Mouse (Mus musculus) kidney, adult 18-20 months (tissue): ENCODE measurements at regions not wholly inside any gene's neighbourhood (a gene's known extent, or its start where the extent isn't known, plus 50 kb on each side); places are given as distances from the start of the nearest gene placed in this dataset.
"Not testable (repeated sequence)": the region's sequence is repeated elsewhere in the genome, so short reads cannot be mapped to it uniquely, and the experiment has no call there.

ENCODE experiments used
- DNase-seq: peaks from one replicate; pipeline ENCODE4 v3.0.0; 2021

DNA sequence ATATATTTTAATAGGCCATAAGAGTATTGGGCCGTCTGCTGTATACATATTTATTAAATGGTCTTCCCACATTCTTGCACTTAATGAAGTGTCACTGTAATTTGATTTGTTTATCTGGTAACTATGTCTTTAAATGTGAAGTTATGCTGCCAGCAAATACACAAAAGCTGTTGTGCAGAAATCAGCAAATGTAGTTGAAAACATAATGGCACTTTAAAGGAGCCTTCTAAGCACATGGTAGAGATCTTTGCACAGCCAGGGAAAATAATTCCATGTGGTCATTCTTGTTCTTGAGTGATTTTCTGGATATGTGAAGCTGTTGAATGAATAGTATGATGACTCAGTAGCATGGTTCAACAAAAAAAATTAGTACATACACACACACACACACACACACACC, 164.4 kb upstream of the Meox2 start:
- no peak for DNase-seq

DNA sequence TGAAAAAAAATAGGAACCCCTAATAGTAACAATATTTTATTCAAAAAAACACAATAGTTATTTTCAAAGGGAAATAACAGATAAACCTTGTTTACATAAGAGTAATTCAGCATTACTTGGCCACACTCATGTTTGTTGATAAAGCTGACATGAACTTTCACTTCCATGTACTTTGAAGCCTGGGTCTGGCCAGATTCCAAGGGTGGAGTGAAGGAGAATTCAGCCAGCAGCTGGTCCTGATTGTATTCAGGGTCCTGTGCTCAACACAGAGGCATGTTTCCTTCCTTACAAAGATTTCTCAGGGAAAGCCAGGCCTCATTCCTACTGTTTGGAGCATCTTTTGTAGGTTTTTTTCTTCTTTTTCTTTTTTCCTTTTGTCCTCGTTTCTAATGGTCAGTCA, 162.4 kb upstream of the Meox2 start:
- peak; percentile 36 for DNase-seq

DNA sequence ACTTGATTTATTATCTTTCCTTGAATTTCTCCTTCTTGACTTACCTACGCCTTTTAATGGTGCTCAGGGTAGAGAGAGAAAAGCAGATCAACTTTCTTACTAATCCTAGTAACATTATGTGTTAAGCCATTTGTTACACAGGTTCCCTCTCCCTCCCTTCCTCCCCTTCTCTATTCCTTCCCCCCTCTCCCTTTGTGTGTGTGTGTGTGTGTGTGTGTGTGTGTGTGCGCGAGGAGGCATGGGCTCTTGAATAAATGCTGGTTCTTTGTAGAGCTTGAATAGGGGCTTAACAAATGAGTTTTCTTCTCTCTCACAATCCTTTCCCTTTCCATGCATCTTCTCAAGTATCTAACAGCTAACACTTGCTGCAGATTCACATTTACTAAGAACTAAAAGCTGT, 160.4 kb upstream of the Meox2 start:
- no peak for DNase-seq

DNA sequence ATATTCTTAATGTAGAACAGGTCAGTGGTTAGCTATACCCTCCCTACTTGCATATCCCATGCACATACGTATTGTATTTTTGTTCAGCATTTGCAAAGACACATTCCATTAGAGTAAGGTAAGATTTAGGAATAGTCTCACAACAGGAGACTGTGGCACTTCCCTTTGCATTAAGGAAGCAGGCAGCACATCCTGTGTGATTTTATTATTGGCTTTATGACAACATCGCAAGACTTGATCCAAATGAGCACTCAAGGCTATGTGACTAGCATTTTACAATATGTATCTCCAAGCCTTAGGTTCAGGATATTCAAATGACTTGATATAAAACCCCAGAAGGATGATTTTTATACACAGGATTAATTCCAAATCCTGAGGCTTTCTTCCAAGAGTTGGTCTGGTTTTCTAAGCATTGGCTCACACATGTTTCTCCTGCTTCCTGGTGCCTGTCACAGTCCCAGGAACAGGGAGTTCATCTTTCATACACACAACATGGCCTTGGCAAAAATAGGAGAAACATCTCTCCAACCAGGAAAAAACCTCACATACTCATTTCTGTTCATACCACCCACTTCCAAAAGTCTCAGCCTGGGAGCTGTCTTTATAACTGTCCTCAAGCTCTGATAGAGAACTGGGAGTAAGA, 159.1 kb upstream of the Meox2 start:
- DNase-seq, result no peak

DNA sequence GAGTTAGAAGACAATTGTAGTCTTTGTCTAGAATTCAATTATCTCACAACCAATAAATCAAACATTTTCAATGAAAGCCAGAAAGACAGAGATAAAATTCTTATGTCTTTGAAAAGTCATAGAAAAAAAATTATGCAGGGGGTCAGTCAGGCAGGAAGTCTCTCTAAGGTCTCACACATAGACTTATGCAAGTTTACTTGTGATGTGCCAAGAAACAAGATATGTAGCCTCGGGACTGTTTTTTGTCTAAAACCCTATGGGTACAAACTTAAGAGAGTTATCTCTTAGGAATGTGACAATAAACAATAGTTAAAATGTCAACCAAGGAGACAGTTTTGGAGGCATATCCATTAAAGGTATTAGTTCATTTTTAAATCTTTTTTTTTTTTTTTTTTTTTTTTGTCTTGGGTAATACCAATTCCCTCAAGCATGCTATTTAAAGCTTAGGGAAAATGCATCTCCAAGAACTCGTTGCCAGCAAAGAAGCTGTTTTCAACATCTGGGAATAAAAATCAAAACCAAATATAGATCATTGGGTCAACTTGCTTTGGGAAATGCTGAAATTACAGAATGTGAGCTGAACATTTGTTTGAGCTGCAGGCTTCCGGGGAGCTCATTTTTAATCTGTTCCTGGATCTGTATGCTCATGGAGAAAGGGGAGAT, 133.8 kb upstream of the Meox2 start:
- DNase-seq, result no peak

DNA sequence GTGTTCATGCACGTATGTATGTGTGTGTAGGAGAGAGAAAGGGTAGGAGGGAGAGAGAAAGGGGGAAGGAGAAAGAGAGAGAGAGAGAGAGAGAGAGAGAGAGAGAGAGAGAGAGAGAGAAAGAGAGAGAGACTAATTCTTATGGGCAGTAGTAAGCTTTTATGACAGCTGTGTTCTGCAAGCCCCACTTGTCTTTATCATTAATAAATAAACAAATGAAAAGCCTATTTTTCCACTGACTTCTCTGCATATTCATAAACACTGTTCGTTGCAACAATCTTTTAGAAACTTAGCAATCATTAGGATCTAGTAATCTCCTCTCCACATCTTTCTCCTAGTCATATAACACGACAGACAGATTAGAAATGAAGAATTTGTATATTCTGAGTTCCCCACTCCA, 131.2 kb upstream of the Meox2 start:
- DNase-seq, result no peak

DNA sequence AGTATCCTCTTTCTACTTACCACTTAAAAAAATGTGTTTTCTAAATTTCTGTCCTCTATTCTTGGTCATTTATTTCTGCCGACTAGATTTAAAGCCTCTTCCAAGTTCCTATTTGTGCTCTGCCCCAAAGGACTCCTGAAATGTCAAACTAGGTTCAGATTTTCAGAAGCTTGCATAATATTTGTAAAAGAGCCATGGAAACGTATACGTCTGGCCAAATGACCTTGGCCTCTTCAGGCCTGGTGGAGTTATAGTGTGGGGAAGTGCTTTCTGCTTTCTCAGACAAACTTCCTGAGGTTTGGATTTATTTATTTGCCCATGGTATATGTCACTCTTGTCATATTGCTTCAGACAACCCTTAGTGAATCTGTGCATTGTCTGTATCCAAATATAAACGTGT, 117.2 kb upstream of the Meox2 start:
- DNase-seq, result no peak

DNA sequence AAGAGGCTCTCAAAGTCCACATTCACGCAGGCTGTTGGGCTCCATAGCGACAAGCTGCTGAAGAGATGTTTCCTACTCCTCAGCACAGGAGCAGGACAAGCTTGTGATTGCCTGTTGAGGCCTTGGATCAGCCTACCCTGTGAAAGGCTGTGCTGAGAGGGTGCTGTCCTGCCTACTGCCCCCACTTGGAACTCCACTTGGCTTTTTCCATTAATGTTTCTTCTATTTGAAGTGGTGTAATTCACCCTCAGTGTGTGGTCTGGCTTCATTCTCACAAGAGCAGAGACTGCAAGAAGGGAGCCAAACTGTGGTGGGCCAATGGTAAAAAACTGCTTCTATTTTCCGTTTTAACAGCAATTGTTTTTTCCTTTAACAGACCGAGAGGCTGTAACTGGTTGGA, 116.4 kb upstream of the Meox2 start:
- no peak for DNase-seq

DNA sequence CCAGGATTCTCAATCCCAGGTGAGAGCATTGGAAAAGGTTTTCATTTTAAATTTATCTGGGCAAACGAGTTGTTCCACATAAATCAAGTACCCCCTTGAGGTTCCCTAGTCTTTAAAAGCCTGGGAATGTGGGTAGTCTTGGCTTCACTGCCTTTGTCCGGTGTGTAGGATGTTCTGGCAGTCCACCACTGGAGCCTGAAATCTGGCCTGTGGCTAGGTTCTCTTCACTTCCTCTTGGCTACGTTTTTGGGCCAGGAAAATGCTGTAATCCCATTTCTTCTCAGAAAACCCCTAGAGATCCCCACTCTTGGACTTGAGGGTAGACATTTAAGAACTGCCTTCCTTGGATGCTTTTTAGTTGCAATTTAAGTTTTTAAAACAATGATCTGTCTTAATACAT, 106.9 kb upstream of the Meox2 start:
- DNase-seq, result no peak

DNA sequence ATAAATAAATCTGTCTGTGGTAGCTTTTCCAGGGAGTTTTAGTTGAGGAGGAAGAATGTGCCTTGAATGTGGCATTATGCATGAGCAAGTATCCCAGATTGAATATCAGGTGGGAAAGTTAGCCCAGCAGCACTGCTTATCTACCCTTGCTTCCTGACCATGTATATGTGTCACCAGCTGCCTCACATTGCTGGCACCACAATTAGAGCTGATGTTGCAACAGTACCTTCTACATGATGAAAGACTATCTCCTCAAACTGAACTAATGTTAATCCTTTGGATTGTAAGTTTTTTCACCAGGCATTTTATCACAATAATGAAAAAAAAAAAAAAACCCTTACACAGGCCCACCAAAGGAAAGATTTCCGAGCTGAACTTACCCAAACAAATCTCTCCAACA, 103.1 kb upstream of the Meox2 start:
- no peak for DNase-seq

DNA sequence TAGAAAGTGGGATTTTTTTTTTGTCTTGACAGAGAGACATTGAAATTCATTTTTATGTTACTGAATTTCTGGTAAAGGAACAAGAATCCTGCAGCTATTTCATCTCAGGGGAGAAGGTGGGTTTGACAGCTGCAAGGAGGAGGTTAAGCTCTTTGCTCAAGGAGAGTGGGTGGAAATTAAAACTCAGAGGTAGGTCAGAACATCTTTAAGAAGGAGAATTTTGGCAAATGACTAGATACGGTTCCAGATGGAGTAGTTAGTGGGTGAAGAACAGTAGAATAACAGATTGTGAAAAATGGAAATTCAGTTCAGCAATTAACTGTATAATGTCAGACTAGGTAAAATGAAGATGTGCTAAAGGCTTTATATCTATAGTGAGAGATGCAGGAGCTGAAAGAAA, 98.0 kb upstream of the Meox2 start:
- no peak for DNase-seq

DNA sequence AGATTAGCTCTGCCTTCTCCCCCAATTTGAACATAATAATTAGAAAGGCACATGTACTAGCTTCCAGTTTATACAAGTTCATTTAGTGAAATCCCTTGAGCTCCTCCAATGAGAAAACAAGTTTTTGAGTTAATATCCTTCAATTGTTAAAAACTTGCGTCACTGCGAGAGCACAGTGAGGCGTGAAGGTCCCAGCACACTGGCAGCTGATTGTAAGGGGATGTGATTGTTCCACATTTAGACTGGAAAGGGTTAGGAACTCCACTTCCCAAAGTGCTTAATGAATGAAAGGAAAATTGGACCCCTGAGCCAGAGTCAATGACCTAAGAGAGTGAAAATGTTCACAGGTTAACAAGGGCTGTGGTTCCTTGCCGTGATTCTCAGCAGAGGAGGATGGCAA, 93.9 kb upstream of the Meox2 start:
- DNase-seq, result no peak

DNA sequence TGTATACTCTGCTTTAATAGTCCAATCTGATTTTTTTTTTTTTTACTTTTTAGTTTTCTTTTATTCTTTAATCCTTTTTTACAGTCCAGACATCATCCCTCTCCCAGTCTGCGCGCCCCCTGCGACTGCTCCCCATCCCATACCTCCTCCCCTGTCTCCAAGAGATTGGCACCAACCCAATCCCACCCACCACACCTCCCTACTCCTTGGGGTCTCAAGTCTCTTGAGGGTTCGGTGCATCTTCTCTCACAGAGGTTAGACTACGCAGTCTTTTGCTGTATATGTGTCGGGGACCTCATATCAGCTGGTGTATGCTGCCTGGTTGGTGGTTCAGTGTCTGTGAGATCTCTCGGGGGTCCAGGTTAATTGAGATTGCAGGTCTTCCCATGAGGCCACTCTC, 93.4 kb upstream of the Meox2 start:
- DNase-seq, result not testable (repeated sequence)

DNA sequence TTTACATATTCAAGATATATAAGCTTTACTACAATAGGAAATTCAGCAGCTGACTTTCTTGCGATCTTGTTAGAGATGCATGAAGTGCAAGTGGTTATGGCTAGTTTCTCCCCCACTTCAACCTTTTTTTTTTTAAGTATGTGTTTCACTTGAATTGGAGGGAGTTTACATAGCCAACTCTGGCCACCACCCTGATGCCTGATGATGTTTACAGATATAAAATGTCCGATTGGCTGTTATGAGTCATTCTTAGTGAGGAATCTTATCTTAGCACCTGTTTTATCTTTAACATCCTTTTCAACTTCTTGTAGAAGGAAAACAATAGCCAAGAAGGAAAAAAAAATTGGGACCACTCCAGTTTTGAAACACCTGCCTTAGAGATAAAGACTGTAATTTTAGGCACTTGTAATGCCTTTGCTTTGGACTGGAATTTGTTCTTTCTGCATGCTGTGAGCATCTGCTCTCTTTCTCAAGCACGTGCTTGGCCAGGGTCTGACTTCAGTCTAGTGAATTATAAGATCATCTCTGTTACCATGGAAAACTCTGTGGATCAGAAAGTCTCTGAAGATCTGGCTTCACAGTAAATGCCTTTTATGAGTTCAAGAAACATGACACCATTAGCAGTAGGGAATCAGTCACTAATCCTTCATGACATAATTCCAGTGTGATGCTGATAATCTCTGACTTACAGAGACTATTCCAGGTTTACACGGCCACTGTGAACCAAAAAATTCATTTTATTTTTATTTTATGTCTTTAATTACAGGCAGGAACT, 92.7 kb upstream of the Meox2 start:
- DNase-seq, result no peak

DNA sequence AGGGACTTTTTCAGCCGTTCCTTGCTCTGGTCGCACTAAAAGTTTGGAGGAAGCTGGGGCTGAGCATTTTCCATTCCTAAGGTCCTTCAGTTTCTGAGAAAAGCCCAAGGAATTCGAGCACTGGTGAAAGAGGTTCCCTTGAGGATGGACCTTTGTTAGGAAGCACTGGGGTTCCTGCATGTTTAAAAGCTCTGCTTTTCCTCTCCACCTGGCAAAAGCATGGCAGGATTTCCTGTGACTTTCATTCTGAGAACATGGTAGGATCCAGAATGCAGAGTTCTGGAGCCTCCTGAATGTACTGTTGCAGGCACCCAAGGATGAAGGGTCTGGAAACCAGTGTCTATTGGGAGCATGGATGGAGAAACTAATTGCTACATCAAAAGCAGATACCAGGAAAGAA, 61.1 kb upstream of the Meox2 start:
- DNase-seq, result no peak

DNA sequence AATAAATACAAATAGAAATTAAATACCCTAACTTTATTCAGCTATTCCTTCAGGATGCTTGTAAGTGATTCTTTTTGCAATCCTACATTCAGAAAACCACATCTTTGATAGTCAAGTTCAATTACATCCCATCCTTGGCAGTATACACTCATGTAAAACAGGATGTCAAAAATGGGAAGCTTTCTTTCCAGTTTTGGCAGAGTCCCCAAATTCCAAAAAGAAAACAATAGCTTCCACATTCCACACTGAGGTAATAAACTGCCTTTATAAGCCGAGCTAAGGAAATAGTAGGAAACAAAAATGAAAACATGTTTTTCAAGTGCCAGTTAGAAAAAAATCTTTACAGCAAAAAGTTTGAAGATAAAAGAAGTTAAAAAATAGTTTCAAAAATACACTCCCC, 57.7 kb upstream of the Meox2 start:
- no peak for DNase-seq

DNA sequence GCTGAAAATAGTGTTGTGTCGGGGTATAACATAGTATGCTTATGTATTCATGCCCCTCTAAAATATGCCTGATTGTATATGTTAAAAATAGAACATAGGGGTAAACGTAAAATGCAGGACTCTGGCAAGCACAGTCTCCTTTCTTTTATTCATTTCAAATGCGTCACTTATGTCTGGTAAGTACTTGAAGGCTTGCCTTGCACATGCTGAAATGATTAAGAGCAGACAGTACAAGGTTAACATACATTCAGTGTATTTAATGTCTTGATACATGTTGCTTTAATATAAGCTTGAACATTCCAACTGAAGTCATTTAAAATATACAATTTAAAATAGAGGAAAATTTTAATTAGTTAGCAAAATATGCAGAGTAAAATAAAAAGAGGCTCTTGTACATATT, 50.9 kb upstream of the Meox2 start:
- DNase-seq, result no peak
